Mouse (Mus musculus) forebrain, embryonic 12.5 days (tissue): Measurements from ENCODE around the gene Havcr2. TPM values are rescaled to one million over a fixed set of nuclear protein-coding genes. Genes with fewer than 3 reads are reported as not detected.
"Not testable (repeated sequence)": the region's sequence is repeated elsewhere in the genome, so short reads cannot be mapped to it uniquely, and the experiment has no call there.

ENCODE experiments used
- ATAC-seq: fragments of 200-750 bp; cut with Nextera tagmentation; 2 replicates; pipeline ENCODE4 v1.8.0; 2017; ENCODE audit warnings: moderate TSS enrichment; ENCODE audit not compliant: low FRiP score
- H3K27ac ChIP-seq: fragments of 300-500 bp; sonication (generic); 2 replicates; pipeline ENCODE4 v1.5.1; 2016; ENCODE audit warnings: mild to moderate bottlenecking
- H3K27me3 ChIP-seq: fragments of 300-500 bp; sonication (generic); 2 replicates; pipeline ENCODE4 v1.6.1; 2016; ENCODE audit warnings: mild to moderate bottlenecking
- H3K36me3 ChIP-seq: fragments of 300-500 bp; sonication (generic); replicated peaks from 2 replicates; pipeline ENCODE4 v1.6.1; 2016; ENCODE audit warnings: mild to moderate bottlenecking
- H3K4me1 ChIP-seq: fragments of 300-500 bp; sonication (generic); 2 replicates; pipeline ENCODE4 v1.6.1; 2016
- H3K4me2 ChIP-seq: fragments of 300-500 bp; sonication (generic); 2 replicates; pipeline ENCODE4 v1.6.1; 2016; ENCODE audit warnings: mild to moderate bottlenecking, moderate library complexity
- H3K4me3 ChIP-seq: fragments of 300-500 bp; sonication (generic); replicated peaks from 2 replicates; pipeline ENCODE4 v1.5.1; 2016; ENCODE audit warnings: mild to moderate bottlenecking
- H3K9ac ChIP-seq: fragments of 300-500 bp; sonication (generic); 2 replicates; pipeline ENCODE4 v1.6.1; 2016; ENCODE audit warnings: mild to moderate bottlenecking
- H3K9me3 ChIP-seq: fragments of 300-500 bp; sonication (generic); 2 replicates; pipeline ENCODE4 v1.6.1; 2016
- WGBS: fragments of 180-500 bp; shearing (Covaris S2); methylation state at CpG from one replicate; pipeline ENCODE4 v1.1.7; 2016; 5-methylcytosine and 5-hydroxymethylcytosine counted together
- polyA plus RNA-seq: library from polyadenylated mRNA; unstranded; fragments of >200 nt; fragmentation: Nextera tagmentation; extraction: Ambion mirVana; gene quantifications from 2 replicates; pipeline ENCODE4 v1.2.1, GENCODE M21; 2016

Havcr2 gene
- polyA plus RNA-seq, result 0.24 TPM in 1 of 2 replicates, not detected in the other

GRCm38 (mm10) chr11:46454453-46455045 lies at the start of gene Havcr2:
Gene Havcr2, plus strand, starts transcription at chr11:46454935.
- no peak for ATAC-seq
- 80% methylated on average over 6 of the region's 6 CpGs for WGBS
- Histone ChIP-seq H3K9me3 (no peaks in the 10 kb centered on the region), H3K4me1 (no peaks in the 10 kb centered on the region), H3K36me3 (no peaks in the 10 kb centered on the region), H3K4me2 (no peak within 1 kb of the TSS), H3K27me3 (no peaks in the 10 kb centered on the region), H3K9ac (no peak within 1 kb of the TSS), H3K4me3 (no peak within 1 kb of the TSS), H3K27ac (no peak within 1 kb of the TSS)

GRCm38 (mm10) chr11:46404986-46405385 lies 49.7 kb upstream of the Havcr2 start:
- no peaks in the 10 kb centered on the region for H3K9me3 ChIP-seq
- no peak for ATAC-seq
- no peak overlapping the region for H3K4me3 ChIP-seq
- H3K36me3 ChIP-seq, result no peaks in the 10 kb centered on the region
- no peak overlapping the region for H3K27ac ChIP-seq
- 92% methylated on average over 16 of the region's 16 CpGs for WGBS
- H3K9ac ChIP-seq, result no peak overlapping the region
- no peaks in the 10 kb centered on the region for H3K27me3 ChIP-seq
- H3K4me1 ChIP-seq, result no peaks in the 10 kb centered on the region
- no peak overlapping the region for H3K4me2 ChIP-seq

DNA sequence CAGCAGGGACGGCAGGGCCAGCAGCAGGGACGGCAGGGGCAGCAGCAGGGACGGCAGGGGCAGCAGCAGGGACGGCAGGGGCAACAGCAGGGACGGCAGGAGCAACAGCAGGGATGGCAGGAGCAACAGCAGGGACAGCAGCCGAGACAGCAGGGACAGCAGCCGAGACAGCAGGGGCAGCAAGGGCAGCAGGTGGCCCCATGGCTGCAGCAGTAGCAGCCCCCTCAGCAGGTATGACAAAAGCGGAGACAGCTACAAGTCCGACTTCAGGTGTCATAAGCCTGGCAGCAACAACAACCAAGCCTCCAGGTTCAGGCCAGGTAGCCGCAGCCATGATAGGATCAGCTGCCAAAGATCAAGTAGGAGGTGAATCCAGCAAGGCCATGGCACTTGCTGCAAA lies 48.0 kb upstream of the Havcr2 start:
- Histone ChIP-seq H3K27ac (no peak overlapping the region), H3K4me3 (no peak overlapping the region), H3K4me2 (no peak overlapping the region), H3K27me3 (no peaks in the 10 kb centered on the region), H3K9me3 (no peaks in the 10 kb centered on the region), H3K4me1 (no peaks in the 10 kb centered on the region), H3K36me3 (no peaks in the 10 kb centered on the region), H3K9ac (no peak overlapping the region)
- no peak for ATAC-seq
- 31% methylated on average over 10 of the region's 10 CpGs for WGBS

DNA sequence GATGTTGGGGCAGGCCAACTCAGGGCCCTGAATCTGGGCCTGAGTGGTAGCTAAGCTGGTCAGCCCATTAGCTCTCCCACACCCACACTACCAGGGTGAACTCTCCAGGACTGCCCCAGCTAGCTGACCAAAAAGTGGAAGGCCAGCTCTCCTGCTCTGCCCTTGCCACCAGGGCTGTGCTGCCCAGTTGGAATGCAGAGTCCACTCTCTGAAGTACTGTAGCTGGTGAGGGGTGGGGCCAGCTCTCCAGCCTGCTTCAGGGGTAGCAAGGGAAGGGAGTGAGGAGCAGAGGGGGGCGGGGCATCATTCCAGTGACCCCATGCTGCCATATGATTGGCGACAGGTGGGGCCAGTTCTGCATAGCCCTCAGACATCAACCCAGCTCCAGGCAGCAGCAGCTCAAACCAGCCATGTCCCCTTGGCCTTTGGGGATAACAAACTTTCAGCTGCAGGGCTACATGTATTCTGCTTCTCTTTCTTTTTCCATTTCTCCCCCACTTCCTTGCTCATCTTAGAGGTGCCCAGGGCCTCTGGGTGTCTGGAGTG lies 44.6 kb upstream of the Havcr2 start:
- Histone ChIP-seq H3K9me3 (no peaks in the 10 kb centered on the region), H3K36me3 (no peaks in the 10 kb centered on the region), H3K27me3 (no peaks in the 10 kb centered on the region), H3K4me1 (no peaks in the 10 kb centered on the region), H3K9ac (no peak overlapping the region), H3K4me3 (no peak overlapping the region), H3K27ac (no peak overlapping the region), H3K4me2 (no peak overlapping the region)
- no peak for ATAC-seq
- WGBS, result 37% methylated on average over 2 of the region's 2 CpGs

DNA sequence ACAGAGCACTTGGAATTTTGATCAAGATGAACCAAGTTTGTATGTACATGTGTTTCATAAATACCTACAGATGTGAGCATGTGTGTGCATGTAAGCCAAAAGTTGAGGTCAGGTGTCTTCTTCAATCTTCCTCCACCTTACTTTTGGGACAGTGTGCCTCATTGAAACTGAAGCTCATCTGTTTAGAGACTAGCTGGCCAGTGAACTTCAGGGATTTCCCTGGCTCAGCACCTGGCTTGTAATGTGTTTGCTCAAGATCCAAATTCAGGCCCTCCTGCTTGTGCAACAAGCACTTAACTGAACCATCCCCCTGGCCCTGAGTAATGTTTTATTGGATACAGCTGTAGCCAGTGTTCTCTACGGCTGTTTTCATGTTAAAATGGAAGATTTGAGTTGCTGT lies 36.3 kb upstream of the Havcr2 start:
- WGBS, result 81% methylated on average over 1 of the region's 1 CpGs
- H3K27ac ChIP-seq, result no peak overlapping the region
- H3K27me3 ChIP-seq, result no peaks in the 10 kb centered on the region

GRCm38 (mm10) chr11:46418860-46419259 lies 35.9 kb upstream of the Havcr2 start:
- Histone ChIP-seq H3K4me3 (no peak overlapping the region), H3K9me3 (no peaks in the 10 kb centered on the region), H3K27ac (no peak overlapping the region), H3K4me1 (no peaks in the 10 kb centered on the region), H3K36me3 (no peaks in the 10 kb centered on the region), H3K27me3 (no peaks in the 10 kb centered on the region), H3K4me2 (no peak overlapping the region), H3K9ac (no peak overlapping the region)
- 95% methylated on average over 5 of the region's 5 CpGs for WGBS
- ATAC-seq, result no peak

More for the DNA sequence above, 36.3 kb upstream of the Havcr2 start:
- Histone ChIP-seq H3K9ac (no peak overlapping the region), H3K4me3 (no peak overlapping the region), H3K4me2 (no peak overlapping the region), H3K4me1 (no peaks in the 10 kb centered on the region), H3K9me3 (no peaks in the 10 kb centered on the region), H3K36me3 (no peaks in the 10 kb centered on the region)
- no peak for ATAC-seq

DNA sequence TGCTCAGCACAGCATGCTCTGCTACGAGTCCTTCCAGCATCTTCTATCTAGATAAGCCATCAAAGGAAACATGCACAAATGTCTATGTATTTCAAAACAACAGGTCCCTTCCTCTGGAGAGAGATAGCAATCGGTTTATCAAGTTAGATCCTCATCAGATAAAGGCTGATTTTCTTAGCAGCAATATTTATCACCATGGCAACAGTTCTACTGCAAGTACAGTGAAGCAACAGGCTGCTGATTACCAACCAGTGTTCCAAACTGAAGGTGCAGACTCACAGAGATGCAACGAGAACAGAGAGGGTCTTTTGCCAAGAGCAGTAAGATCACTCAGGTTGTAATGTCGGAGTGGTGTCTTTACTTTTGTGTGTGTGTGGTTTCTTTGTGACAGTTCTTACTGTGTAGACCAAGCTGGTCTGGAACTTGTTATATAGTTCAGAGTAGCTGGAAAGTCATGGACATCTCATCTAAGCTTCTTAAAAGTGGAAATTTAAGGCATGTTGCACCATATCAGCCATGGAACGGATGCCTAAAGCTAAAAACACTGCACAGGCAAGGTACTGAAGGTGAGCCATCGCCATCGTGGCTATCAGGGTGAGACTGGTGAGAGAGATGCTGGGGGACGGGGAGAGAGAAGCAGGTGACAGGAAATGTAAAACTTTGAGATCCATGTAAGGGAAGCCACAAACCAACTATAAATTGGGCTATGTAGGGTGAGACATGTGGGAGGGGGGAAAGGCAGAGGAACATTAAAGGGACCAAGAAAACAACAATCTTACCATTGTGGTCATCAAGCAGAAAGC lies 33.4 kb upstream of the Havcr2 start:
- Histone ChIP-seq H3K27ac (no peak overlapping the region), H3K36me3 (no peaks in the 10 kb centered on the region), H3K4me1 (no peaks in the 10 kb centered on the region), H3K27me3 (no peaks in the 10 kb centered on the region), H3K9ac (no peak overlapping the region), H3K4me2 (no peak overlapping the region), H3K9me3 (no peaks in the 10 kb centered on the region), H3K4me3 (no peak overlapping the region)
- no peak for ATAC-seq
- WGBS, result 91% methylated on average over 8 of the region's 8 CpGs

DNA sequence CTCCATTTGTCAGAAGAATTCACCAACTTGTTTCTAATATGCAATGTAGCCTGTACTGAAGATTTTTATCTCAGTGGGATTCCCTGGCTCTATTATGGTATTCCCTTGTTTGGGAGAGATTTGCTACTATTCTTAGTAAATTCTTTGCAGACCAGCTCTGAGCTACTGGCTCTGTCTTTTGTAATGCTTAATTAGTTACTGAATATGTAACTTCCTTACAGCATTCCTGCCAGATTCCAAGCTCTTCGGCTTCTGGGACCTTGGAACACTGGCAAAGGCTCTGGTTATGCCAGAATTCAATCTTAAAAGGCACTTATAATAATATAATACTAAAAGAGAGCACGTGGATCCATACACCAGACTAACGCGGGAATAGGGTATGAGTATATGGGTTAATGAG lies 26.6 kb upstream of the Havcr2 start:
- H3K9me3 ChIP-seq, ATAC-seq, H3K27me3 ChIP-seq, H3K36me3 ChIP-seq, H3K4me3 ChIP-seq, H3K4me1 ChIP-seq, H3K27ac ChIP-seq, H3K4me2 ChIP-seq, H3K9ac ChIP-seq: not testable (repeated sequence)
- WGBS, result 37% methylated on average over 4 of the region's 4 CpGs

GRCm38 (mm10) chr11:46430123-46430522 lies 24.6 kb upstream of the Havcr2 start:
- no peaks in the 10 kb centered on the region for H3K36me3 ChIP-seq
- H3K9ac ChIP-seq, result no peak overlapping the region
- no peak overlapping the region for H3K4me2 ChIP-seq
- ATAC-seq, result no peak
- H3K4me3 ChIP-seq, result no peak overlapping the region
- H3K4me1 ChIP-seq, result no peaks in the 10 kb centered on the region
- 91% methylated on average over 2 of the region's 2 CpGs for WGBS
- H3K27me3 ChIP-seq, result no peaks in the 10 kb centered on the region
- no peak overlapping the region for H3K27ac ChIP-seq
- H3K9me3 ChIP-seq, result no peaks in the 10 kb centered on the region

GRCm38 (mm10) chr11:46431129-46431528 lies 23.6 kb upstream of the Havcr2 start:
- 25% methylated on average over 3 of the region's 3 CpGs for WGBS

GRCm38 (mm10) chr11:46435363-46435762 lies 19.4 kb upstream of the Havcr2 start:
- H3K4me3 ChIP-seq, result no peak overlapping the region
- H3K27ac ChIP-seq, result no peak overlapping the region
- no peak for ATAC-seq
- H3K4me2 ChIP-seq, result no peak overlapping the region
- no peak overlapping the region for H3K9ac ChIP-seq
- H3K9me3 ChIP-seq, result no peaks in the 10 kb centered on the region
- no peaks in the 10 kb centered on the region for H3K27me3 ChIP-seq
- peaks cover 7% of the 10 kb centered on the region for H3K4me1 ChIP-seq
- H3K36me3 ChIP-seq, result peaks cover under 1% of the 10 kb centered on the region; the same call in 1 of the 2 replicates

More at GRCm38 (mm10) chr11:46431129-46431528, 23.6 kb upstream of the Havcr2 start:
- no peaks in the 10 kb centered on the region; the same call in 1 of the 2 replicates for H3K4me1 ChIP-seq
- H3K9ac ChIP-seq, result no peak overlapping the region
- no peaks in the 10 kb centered on the region for H3K9me3 ChIP-seq
- H3K36me3 ChIP-seq, result no peaks in the 10 kb centered on the region
- peak; percentile 88 for ATAC-seq
- H3K4me2 ChIP-seq, result no peak overlapping the region
- no peak overlapping the region for H3K27ac ChIP-seq
- H3K27me3 ChIP-seq, result no peaks in the 10 kb centered on the region
- no peak overlapping the region for H3K4me3 ChIP-seq

DNA sequence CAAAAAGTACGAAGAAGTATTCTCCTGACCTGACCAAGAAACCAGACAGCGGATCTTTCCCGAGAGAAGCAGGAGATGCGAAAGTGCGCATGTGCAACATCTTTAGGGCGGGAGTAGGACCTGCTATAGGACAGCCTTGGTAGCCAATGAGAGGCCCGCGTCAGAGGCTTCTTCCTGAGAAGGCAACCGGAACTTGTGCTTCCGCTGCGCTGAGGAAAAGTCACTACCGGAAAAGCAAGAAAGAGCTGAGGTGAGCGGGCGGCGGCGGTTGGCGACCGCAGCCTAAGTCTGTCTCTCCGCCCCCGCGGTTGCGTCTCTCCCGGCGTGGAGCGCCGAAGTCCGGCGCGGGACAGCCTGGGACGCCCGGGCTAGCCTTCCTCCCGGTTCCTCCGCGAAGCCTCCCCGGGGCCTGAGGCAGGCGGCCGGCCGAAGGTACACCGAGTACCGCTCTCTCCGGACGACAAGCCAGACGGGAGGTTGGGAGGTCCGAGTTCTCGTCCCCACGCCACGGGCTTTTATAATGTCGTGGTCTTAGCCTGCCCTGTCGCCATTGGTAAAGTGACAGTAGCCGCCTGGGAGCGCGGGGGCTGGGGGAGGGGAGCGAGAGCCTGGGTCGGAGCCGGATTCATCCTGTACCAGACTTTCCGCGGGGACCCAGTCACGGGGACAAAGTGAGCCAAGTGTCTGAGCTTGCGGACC lies 17.8 kb upstream of the Havcr2 start, which contains the start of gene Med7:
Gene Med7, plus strand, starts transcription at position 166 of the 699 bp plus-strand sequence.
- no peaks in the 10 kb centered on the region for H3K27me3 ChIP-seq
- peak within 1 kb of the TSS; percentile 85 for H3K9ac ChIP-seq
- H3K9me3 ChIP-seq, result no peaks in the 10 kb centered on the region
- H3K4me2 ChIP-seq, result peak within 1 kb of the TSS; percentile 77
- ATAC-seq, result peak; percentile 99
- peak within 1 kb of the TSS; percentile 90 for H3K4me3 ChIP-seq
- WGBS, result under 1% methylated on average over 59 of the region's 59 CpGs
- peaks cover 7% of the 10 kb centered on the region for H3K4me1 ChIP-seq
- peaks cover 11% of the 10 kb centered on the region for H3K36me3 ChIP-seq
- peak within 1 kb of the TSS; percentile 89 for H3K27ac ChIP-seq
